Mouse (Mus musculus): ENCODE measurements around the gene Hipk3.

Gene Hipk3

DNA sequence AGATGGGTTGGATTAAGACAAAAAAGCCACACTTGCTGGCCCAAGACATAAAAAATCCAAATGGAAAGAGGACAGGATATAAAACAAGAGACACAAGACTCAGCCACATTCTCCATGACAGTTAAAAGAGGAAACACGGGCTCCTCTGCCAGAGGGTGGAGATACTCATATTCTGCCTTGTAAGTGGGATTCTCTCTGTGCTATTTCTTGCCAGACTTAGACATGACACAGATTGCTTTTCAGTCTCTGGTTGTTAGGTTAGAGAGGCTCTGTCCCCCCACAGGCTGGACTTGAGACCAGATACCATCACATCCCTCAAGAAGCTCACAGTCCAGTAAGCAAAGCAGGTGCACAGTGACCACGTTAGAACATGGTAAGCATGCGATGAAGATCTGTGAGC, 81.2 kb downstream of the Hipk3 start:
- in situ Hi-C loops (cut with MboI): no loop called here

DNA sequence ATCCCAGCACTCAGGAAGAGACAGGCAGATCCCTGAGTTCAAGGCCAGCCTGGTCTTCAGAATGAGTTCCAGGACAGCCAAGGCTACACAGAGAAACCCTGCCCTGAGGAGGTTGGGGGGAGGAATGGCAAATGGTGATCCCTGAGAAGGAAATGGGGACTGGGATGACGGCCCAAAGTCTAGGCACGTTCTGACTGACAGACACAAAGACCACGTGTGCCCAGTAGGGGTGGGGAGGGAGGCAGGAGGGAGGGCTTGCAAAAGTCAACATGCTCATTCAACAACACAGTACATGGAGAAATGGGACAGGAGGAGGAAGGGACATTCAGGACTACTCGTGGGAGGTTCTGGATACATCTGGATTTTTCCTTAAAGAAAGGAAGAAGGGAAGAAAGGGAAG, 81.8 kb downstream of the Hipk3 start:
- in situ Hi-C loops (cut with MboI): no loop called here

- in situ Hi-C loops (cut with MboI): no loop called here
These were observed 82.4 kb downstream of the Hipk3 start for GRCm38 (mm10) chr2:104411806-104412205.

- in situ Hi-C loops (cut with MboI): no loop called here
These were observed 83.2 kb downstream of the Hipk3 start, which contains the start of gene D430041D05Rik for GRCm38 (mm10) chr2:104410963-104411545. D430041D05Rik (minus strand) TSS chr2:104411013.

DNA sequence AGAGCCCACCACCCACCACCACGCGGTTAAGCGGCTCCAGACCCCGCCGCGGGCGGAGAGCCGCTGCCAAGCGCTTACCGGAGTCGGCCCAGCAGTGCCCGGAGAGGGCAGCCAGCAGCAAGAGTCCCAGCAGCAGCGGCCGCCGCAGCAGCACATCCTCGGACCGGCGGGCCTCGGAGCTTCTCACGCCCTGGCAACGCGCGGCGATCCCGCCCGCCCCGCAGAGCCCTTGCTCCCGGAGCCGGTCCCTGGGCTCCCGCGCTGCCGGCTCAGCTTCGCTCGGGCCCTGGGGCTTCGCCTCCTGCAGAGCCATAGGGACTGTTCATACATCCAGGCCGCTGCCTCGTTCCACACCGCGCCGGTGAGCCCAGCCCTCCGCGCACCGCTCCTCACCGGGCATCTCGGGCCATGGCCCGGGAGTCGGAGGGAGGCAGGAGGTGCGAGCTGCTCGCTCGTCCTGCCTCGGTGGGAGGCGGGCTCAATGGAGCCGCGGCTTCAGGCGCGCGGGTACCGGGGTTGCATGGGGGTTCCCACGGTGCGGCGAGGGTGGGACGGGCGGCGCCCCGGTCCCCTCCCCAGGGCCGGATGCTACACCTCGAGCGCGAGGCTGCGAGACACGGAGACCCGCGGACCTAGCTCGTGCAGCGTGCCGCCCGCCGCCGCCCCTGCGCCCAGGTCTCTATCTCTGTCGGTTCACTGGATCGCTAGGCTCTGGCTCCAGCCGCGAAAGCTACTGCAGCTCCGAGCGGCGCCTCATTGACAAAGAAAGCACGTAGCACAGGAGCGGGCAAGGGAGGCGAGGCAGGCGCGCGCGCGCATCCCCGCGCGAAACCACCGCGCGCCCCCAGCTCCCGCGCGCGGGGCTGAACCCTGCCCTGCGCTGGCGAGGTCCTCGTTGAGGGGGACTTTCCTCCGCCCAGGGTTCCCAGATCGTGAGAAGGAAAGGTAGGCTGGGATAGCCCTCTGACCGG, 84.1 kb downstream of the Hipk3 start:
- in situ Hi-C loops (cut with MboI): no loop called here

DNA sequence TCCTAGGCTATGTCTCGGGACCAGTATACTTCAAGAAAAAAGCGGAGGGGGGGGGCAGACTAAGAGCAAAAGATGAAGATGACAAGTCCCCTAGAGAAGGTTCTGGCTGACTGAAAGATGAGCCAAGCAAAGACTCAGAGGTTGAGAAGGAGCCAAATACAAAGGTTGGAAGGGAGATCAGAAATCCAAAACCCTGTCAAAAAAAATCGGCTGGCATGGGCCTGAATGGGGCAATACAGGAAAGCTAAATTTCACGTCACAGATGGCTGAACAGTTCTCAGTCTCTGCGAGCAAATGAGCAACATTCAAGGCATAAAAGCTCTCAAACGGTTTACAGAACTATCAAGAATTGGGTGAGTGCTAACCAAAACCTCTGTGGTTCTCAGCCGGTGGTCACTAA, 85.9 kb downstream of the Hipk3 start:
- in situ Hi-C loops (cut with MboI): no loop called here

DNA sequence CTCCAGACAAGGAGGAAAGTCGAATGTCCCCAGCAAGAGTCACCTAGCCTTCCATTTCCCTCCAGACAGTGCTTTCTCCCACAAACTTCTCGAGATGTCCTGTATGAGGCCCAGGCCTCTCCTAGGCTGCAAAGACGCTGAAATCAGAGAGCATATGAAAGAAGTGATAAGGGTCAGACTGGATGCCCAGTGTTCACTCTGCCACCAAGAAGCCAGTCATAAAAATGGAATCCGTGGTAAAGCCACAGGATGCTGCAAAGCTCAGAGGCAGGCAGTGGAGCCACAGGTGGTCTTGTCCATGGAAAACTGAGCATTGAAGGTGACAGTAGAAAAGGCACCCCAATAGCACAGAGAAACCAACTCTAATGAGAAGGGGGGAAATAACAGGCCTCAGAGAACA, 86.3 kb downstream of the Hipk3 start:
- in situ Hi-C loops (cut with MboI): no loop called here

DNA sequence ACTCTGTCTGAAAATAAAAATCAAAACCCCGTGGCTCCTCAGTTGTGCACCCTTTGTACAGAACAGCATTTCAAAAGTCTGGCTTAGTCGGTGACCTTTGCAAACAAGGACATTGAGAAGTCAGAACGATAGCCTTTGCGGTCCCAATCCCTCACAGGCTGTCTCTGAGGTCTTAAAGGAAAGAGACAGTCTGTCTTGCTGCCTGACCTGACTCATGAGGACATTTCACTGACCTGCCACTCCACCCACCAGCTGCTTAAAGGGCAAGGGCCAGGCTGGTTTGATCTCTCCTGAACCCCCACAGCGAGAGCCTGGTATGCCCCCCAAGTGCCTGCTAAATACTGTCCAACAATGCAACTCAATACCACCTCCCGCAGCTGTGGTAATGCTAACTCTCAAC, 90.2 kb downstream of the Hipk3 start:
- in situ Hi-C loops (cut with MboI): no loop called here

GRCm38 (mm10) chr2:104398651-104399290, 95.5 kb downstream of the Hipk3 start:
- in situ Hi-C loops (cut with MboI): no loop called here

DNA sequence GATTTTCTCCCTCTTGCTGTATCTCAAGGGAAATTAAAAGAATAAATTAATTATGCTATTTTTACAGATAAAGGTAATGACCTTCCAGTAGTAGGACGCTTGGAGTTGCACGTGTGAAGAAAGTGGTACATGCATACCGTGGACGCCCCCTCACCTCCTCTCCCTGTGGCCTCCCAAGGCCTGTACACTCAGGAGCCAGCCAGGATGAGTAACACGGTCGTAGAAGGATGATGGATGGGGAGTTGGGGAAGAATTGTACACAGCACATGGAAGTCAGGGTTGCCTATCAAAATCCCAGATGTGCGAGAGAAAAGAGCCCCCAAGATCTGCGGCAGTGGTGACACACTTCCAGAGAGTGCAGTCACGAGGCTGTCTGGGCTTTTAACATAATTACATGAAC, 98.3 kb downstream of the Hipk3 start:
- in situ Hi-C loops (cut with MboI): no loop called here

- in situ Hi-C loops (cut with MboI): no loop called here
These were observed 99.5 kb downstream of the Hipk3 start for GRCm38 (mm10) chr2:104394769-104395168.

DNA sequence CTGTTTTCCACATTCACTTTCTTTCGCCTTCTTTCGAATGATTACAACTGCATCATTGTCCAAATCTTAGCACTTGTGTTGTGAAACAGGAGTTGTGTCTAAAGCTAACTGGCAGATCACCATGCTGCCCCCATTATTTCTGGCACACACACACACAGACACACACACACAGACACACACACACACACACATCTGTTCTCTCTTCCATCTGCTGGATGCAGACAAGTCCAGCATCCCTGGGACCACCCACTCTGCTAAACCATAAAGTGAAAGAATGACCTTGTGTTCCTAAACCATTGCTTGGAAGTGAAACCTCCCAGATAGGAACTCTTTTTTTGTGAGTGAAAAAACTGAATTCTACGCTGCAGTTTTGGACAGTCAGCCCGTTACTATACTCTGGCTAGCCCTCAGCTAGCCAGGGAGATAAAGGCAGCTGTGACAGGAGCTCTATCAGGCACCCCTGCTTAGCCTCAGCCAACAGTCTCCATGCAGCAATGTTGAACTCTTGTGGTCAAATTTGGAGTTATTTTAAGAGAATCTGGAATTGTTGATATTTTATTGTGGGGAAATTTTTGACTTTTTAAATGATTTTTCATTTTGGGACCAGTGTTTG, 101.4 kb downstream of the Hipk3 start:
- in situ Hi-C loops (cut with MboI): no loop called here

GRCm38 (mm10) chr2:104389231-104389630, 105.0 kb downstream of the Hipk3 start:
- in situ Hi-C loops (cut with MboI): no loop called here

DNA sequence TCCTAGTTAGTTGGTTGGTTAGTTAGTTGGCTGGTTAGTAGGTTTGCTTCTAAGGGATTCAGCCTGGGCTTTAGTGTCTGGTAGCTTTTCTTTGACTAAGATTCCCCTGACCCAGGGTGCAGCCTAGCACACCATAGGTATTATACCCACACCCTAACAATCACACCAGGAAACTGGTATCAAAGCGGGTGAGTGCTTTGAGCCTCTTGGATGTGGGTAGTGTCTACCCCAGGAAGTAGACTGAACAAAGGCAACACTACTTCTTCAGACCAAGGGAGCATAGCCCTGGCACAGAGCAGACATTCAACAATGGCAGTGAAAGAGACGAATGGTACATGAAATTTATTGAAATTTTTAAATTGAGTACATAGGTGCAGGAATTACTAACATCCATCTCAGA, 108.3 kb downstream of the Hipk3 start:
- in situ Hi-C loops (cut with MboI): no loop called here

GRCm38 (mm10) chr2:104383589-104383988, 110.7 kb downstream of the Hipk3 start:
- in situ Hi-C loops (cut with MboI): no loop called here

GRCm38 (mm10) chr2:104382813-104383212, 111.4 kb downstream of the Hipk3 start:
- in situ Hi-C loops (cut with MboI): no loop called here

DNA sequence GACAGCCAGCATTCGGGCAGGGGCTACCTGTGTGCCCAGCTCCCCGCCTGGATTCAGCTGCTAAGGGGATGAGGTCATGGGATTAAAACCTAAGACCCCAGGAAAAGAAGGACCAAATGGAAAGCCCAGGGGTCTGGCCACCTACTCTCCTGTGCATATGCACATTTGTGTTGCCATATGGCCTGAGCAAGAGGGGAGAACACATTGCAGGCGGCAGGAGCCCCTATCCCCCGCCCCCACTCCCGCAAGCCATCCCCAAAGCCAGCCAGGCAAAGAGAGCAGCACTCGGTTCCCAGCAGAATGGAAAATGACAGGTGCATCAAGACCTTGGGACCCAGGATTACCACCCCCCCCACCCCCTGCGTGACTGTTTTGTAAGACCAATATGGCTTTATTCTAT, 114.9 kb downstream of the Hipk3 start:
- in situ Hi-C loops (cut with MboI): no loop called here

DNA sequence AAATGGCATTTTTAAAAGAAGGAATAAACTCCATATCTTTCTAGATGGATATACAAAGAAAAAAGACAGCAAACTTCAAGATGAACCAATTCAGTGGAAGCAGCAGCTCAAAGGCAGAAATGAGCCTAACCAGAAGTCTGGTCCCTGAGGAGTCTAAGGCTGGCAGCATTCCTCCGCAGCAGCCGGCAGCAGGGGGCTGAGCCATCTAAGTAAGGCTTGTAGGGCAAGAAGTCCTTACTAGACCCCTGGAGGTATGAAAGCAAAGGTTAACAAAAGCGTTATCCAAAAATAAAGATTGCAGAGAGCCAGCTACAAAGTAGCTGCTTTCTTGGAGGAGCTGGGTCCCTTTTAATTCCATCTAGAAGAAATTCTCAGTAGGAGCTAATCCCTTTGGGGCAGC, 115.5 kb downstream of the Hipk3 start:
- in situ Hi-C loops (cut with MboI): no loop called here

- in situ Hi-C loops (cut with MboI): no loop called here
These were observed 116.3 kb downstream of the Hipk3 start for GRCm38 (mm10) chr2:104377990-104378389.

Data from mature B cell (primary cell).